Mouse (Mus musculus): ENCODE data around the gene Kcna7.
"Not testable (repeated sequence)": the region's sequence is repeated elsewhere in the genome, so short reads cannot be mapped to it uniquely, and the experiment has no call there.

Gene Kcna7

GRCm38 (mm10) chr7:45395129-45395541 lies 10.3 kb upstream of the Kcna7 start:
- in situ Hi-C loops (cut with MboI, MseI): no loop called here

GRCm38 (mm10) chr7:45395578-45396336 lies 9.7 kb upstream of the Kcna7 start, which contains the start of gene Snrnp70:
TSS of gene Snrnp70 (minus strand) at chr7:45395742.
- in situ Hi-C loops (cut with MboI, MseI): no loop called here

- in situ Hi-C loops (cut with MboI, MseI): not testable (repeated sequence)
These were observed 9.1 kb upstream of the Kcna7 start for GRCm38 (mm10) chr7:45396337-45396775.

- in situ Hi-C loops (cut with MboI, MseI): no loop called here
These were observed 8.7 kb upstream of the Kcna7 start for GRCm38 (mm10) chr7:45396787-45397186.

- in situ Hi-C loops (cut with MboI, MseI): loop anchor here (5.0 kb wide), 1 partner anchor 99 kb away; no protein-coding TSS in a partner anchor
These were observed 3.9 kb upstream of the Kcna7 start for GRCm38 (mm10) chr7:45401521-45402085.

GRCm38 (mm10) chr7:45403532-45404261 lies 1.8 kb upstream of the Kcna7 start:
- in situ Hi-C loops (cut with MboI, MseI): loop anchor here (5.0 kb wide), 1 partner anchor 101 kb away; no protein-coding TSS in a partner anchor

GRCm38 (mm10) chr7:45406157-45407156 lies 1.0 kb downstream of the Kcna7 start:
- in situ Hi-C loops (cut with MboI, MseI): no loop called here

- in situ Hi-C loops (cut with MboI, MseI): no loop called here
These were observed 2.4 kb downstream of the Kcna7 start for GRCm38 (mm10) chr7:45407836-45408235.

- in situ Hi-C loops (cut with MboI, MseI): no loop called here
These were observed 2.9 kb downstream of the Kcna7 start for GRCm38 (mm10) chr7:45408351-45408750.

- in situ Hi-C loops (cut with MboI, MseI): no loop called here
These were observed 3.5 kb downstream of the Kcna7 start for GRCm38 (mm10) chr7:45408949-45409348.

- in situ Hi-C loops (cut with MboI, MseI): no loop called here
These were observed 4.2 kb downstream of the Kcna7 start for GRCm38 (mm10) chr7:45409497-45410163.

GRCm38 (mm10) chr7:45412421-45412820 lies 7.0 kb downstream of the Kcna7 start:
- in situ Hi-C loops (cut with MboI, MseI): no loop called here

- in situ Hi-C loops (cut with MboI, MseI): no loop called here
These were observed 7.8 kb downstream of the Kcna7 start, which contains the start of gene Ntf5 for GRCm38 (mm10) chr7:45413113-45413863. TSS of gene Ntf5 (plus strand) at chr7:45413695.

GRCm38 (mm10) chr7:45413864-45414739 lies 8.6 kb downstream of the Kcna7 start:
- in situ Hi-C loops (cut with MboI, MseI): no loop called here

GRCm38 (mm10) chr7:45414740-45415224 lies 9.3 kb downstream of the Kcna7 start:
- in situ Hi-C loops (cut with MboI, MseI): no loop called here

- in situ Hi-C loops (cut with MboI, MseI): no loop called here
These were observed 10.2 kb downstream of the Kcna7 start for GRCm38 (mm10) chr7:45415636-45416035.

- in situ Hi-C loops (cut with MboI, MseI): no loop called here
These were observed 12.6 kb downstream of the Kcna7 start for GRCm38 (mm10) chr7:45417962-45418492.

Data from regulatory T cell (primary cell).